Mouse (Mus musculus) layer of hippocampus, adult 2 months (tissue): ENCODE data around the gene Stk17b. TPM values are rescaled to one million over a fixed set of nuclear protein-coding genes. Genes with fewer than 3 reads are reported as not detected.
"Not testable (repeated sequence)": the region's sequence is repeated elsewhere in the genome, so short reads cannot be mapped to it uniquely, and the experiment has no call there.

ENCODE experiments used
- DNase-seq, 2 experiments: peaks; one replicate each; pipeline ENCODE4 v3.0.0; 2022; ENCODE audit warnings: low spot score in 2 of 2
- H3K27ac ChIP-seq: fragments of 200-600 bp; 2 replicates; pipeline ENCODE4 v1.8.1; 2022
- H3K4me3 ChIP-seq: fragments of 200-600 bp; 2 replicates; pipeline ENCODE4 v1.8.1; 2022; ENCODE audit warnings: mild to moderate bottlenecking
- CTCF ChIP-seq: fragments of 200-600 bp; conservative IDR thresholded peaks from 2 replicates; pipeline ENCODE4 v1.8.1; 2022; ENCODE audit warnings: antibody characterized with exemption, mild to moderate bottlenecking, moderate library complexity
- total RNA-seq, 2 experiments: library from RNA; stranded (reverse); gene quantifications; 2 replicates each; pipeline ENCODE4 v1.2.3; 2021

Stk17b gene
- total RNA-seq, 2 experiments from 2014 or later: 2.7 to 5.2 TPM

GRCm38 (mm10) chr1:53740777-53741336 lies 44.2 kb downstream of the Stk17b start:
- Histone ChIP-seq H3K4me3 (no peak overlapping the region), H3K27ac (no peak overlapping the region; the same call in 1 of the 2 replicates)
- no peak for TF ChIP-seq CTCF
- no peak for DNase-seq

GRCm38 (mm10) chr1:53740077-53740776 lies 44.8 kb downstream of the Stk17b start:
- DNase-seq, H3K27ac ChIP-seq, H3K4me3 ChIP-seq: not testable (repeated sequence)

GRCm38 (mm10) chr1:53736583-53736982 lies 48.4 kb downstream of the Stk17b start:
- DNase-seq: no peak
- Histone ChIP-seq H3K4me3 (no peak overlapping the region), H3K27ac (no peak overlapping the region)
- no peak for TF ChIP-seq CTCF

GRCm38 (mm10) chr1:53728489-53729225 lies 56.4 kb downstream of the Stk17b start:
- Histone ChIP-seq H3K4me3 (no peak overlapping the region), H3K27ac (no peak overlapping the region)
- no peak for TF ChIP-seq CTCF
- no peak for DNase-seq

- no peak overlapping the region for H3K27ac ChIP-seq
- no peak for TF ChIP-seq CTCF
- no peak for DNase-seq
- H3K4me3 ChIP-seq: no peak overlapping the region
Observed at GRCm38 (mm10) chr1:53726883-53727282, 58.1 kb downstream of the Stk17b start.

GRCm38 (mm10) chr1:53721353-53721752 lies 63.7 kb downstream of the Stk17b start:
- DNase-seq: no peak
- Histone ChIP-seq H3K27ac (no peak overlapping the region), H3K4me3 (no peak overlapping the region)
- no peak for TF ChIP-seq CTCF

GRCm38 (mm10) chr1:53720601-53721351 lies 64.2 kb downstream of the Stk17b start:
- TF ChIP-seq CTCF: no peak
- no peak overlapping the region for H3K4me3 ChIP-seq
- H3K27ac ChIP-seq: no peak overlapping the region
- peak in 1 of 2 experiments; percentile 10 for DNase-seq

GRCm38 (mm10) chr1:53715966-53716515 lies 69.0 kb downstream of the Stk17b start:
- DNase-seq: no peak
- no peak for TF ChIP-seq CTCF
- Histone ChIP-seq H3K4me3 (no peak overlapping the region), H3K27ac (no peak overlapping the region)

GRCm38 (mm10) chr1:53715446-53715845 lies 69.6 kb downstream of the Stk17b start:
- Histone ChIP-seq H3K4me3 (no peak overlapping the region), H3K27ac (no peak overlapping the region)
- peak; percentile 86 for TF ChIP-seq CTCF
- peak; percentile 39 to 71 for DNase-seq

- peak in 1 of 2 experiments; percentile 73 for DNase-seq
- not testable (repeated sequence) for H3K27ac ChIP-seq, H3K4me3 ChIP-seq
Observed at GRCm38 (mm10) chr1:53713383-53713782, 71.6 kb downstream of the Stk17b start.

GRCm38 (mm10) chr1:53711069-53711468 lies 74.0 kb downstream of the Stk17b start:
- TF ChIP-seq CTCF: no peak
- no peak for DNase-seq
- no peak overlapping the region for H3K4me3 ChIP-seq
- H3K27ac ChIP-seq: no peak overlapping the region

GRCm38 (mm10) chr1:53709602-53710001 lies 75.4 kb downstream of the Stk17b start:
- not testable (repeated sequence) for H3K4me3 ChIP-seq, H3K27ac ChIP-seq, DNase-seq
